Mouse (Mus musculus): ENCODE results near the gene Mark4.

- TF ChIP-seq CTCF (IDR thresholded peaks at IDR 0.05; ENCODE audit: low read depth) (no peak), EP300 (IDR thresholded peaks at IDR 0.05; ENCODE audit: low read depth) (no peak)
These were observed 2.7 kb downstream of the Mark4 start for GRCm38 (mm10) chr7:19455819-19456495.
